Mouse (Mus musculus): ENCODE results near the gene Sept7.
"Not testable (repeated sequence)": the region's sequence is repeated elsewhere in the genome, so short reads cannot be mapped to it uniquely, and the experiment has no call there.

Gene Sept7

GRCm38 (mm10) chr9:25252283-25252726 is at the start of gene Sept7:
Gene Sept7, plus strand, starts transcription at chr9:25252439.
- peak; percentile 91 for DNase-seq (ENCODE audit: low read depth, low spot score)

GRCm38 (mm10) chr9:25208087-25208803 is 44.0 kb upstream of the Sept7 start:
- no peak for DNase-seq (ENCODE audit: low read depth, low spot score)

- no peak for DNase-seq (ENCODE audit: low read depth, low spot score)
These were observed 39.7 kb upstream of the Sept7 start for GRCm38 (mm10) chr9:25212309-25213163.

DNA sequence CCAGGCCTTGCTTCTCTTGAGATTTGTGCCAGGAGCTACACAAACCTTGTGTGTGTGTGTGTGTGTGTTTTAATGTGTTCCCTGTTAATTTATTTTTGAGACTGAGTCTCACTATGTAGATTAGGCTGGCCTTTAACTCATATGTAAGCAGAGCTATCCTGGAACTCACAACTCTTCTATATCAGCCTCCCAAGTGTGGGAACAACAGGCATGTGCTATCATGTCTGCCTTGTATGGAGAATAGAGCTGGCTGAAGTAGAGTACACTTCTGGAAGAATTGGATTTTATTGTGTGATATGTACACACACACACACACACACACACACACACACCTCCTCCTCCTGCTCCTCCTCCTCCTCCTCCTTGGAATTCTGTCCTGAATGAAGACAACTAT is 39.1 kb upstream of the Sept7 start:
- DNase-seq (ENCODE audit: low read depth, low spot score): no peak

- DNase-seq (ENCODE audit: low read depth, low spot score): no peak
These were observed 36.8 kb upstream of the Sept7 start for GRCm38 (mm10) chr9:25215411-25215810.

DNA sequence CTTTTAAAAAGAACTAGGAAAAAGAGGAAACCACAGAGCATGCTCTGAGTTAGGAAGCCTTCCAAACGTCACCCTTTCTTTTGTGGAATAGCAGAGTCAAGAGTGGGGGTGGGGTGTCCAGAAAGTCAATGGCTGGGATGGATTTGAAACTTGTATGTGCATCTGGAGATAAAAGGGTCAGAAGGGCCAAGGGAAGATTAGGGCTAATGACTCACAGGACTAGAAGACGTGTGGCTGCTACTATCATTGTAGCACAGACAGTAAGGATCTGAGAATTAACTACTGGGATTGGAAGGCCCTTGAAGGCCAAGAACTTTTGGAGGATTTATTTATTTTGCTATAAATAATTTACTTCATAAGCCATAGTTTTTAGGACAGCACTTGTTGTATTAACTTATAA is 36.0 kb upstream of the Sept7 start:
- no peak for DNase-seq (ENCODE audit: low read depth, low spot score)

- no peak for DNase-seq (ENCODE audit: low read depth, low spot score)
These were observed 33.3 kb upstream of the Sept7 start for GRCm38 (mm10) chr9:25218954-25219353.

- no peak for DNase-seq (ENCODE audit: low read depth, low spot score)
These were observed 32.4 kb upstream of the Sept7 start for GRCm38 (mm10) chr9:25219882-25220281.

DNA sequence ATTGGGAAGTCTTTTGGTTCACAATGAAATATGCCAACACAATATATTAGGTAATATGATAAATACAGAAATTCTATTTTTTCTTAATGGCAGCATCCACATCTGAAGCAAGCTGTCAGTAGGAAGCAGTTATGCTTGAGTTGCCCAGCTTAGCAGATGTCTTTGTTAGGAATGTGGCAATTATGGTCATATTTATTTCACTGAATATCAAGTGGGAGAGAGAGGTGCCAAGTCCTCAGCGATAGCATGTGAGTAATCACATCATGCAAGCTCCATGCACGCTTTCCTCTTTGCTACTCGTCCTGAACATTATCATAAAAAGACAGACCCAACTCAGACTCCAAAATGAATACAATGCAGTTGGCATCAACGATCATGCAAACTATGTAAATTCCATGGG is 27.3 kb upstream of the Sept7 start:
- DNase-seq (ENCODE audit: low read depth, low spot score): no peak

- DNase-seq (ENCODE audit: low read depth, low spot score): no peak
These were observed 22.5 kb upstream of the Sept7 start for GRCm38 (mm10) chr9:25229740-25230139.

- DNase-seq (ENCODE audit: low read depth, low spot score): no peak
These were observed 21.8 kb upstream of the Sept7 start for GRCm38 (mm10) chr9:25230213-25231039.

DNA sequence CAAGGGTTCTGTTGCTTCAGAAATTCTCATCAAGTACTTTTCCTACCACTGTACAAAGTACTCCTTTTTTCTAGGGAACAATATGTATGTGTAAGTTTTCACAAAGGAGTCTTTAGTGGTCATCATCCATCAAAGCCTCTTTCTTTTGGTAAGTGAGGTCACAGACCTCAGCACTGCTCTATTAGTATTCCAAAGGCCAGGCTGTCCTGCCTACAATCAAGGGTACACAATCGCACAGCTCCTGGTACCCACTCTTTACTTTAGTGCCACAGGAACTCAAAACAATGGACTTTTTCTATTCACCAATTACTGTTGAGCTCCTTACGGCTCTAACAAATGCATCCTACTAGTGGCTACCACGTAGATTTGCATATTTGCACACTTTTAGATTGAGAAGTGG is 11.2 kb upstream of the Sept7 start:
- no peak for DNase-seq (ENCODE audit: low read depth, low spot score)

DNA sequence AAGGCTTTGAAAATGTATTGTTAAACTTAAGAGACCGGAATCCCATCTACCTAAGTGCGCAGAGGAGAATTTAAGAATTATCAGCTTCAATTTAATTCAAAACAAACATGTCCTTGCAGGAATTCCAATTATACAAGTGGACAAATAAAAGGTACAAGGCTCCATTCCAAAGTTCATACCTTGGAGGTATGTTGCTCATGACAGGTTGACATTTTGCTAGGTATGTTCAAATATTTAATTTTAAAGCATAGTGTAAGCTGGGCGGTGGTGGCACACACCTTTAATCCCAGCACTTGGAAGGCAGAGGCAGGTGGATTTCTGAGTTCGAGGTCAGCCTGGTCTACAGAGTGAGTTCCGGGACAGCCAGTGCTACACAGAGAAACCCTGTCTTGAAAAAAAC is 10.5 kb upstream of the Sept7 start:
- DNase-seq (ENCODE audit: low read depth, low spot score): not testable (repeated sequence)

GRCm38 (mm10) chr9:25242266-25242665 is 10.0 kb upstream of the Sept7 start:
- DNase-seq (ENCODE audit: low read depth, low spot score): no peak

GRCm38 (mm10) chr9:25243926-25244657 is 8.1 kb upstream of the Sept7 start:
- no peak for DNase-seq (ENCODE audit: low read depth, low spot score)

DNA sequence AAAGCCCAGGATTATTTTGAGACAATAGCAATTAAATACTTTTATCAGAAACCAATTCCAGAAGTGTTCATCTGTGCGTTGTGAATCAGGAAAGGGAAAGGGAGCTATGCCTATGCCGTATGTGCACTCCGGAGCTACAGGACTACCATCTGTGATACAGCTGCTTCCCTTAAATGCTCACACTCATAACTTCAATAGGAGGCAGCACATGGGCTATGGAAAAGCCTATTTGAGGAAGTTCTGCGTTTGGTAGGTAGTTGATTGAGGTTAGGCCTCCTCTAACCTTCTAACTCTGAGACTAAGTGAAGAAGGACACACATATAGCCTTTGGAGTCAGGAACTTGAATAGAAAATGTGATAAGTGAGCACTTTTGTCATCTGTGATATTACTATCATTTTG is 7.1 kb upstream of the Sept7 start:
- no peak for DNase-seq (ENCODE audit: low read depth, low spot score)

- DNase-seq (ENCODE audit: low read depth, low spot score): no peak
These were observed 5.7 kb upstream of the Sept7 start for GRCm38 (mm10) chr9:25246508-25246907.

DNA sequence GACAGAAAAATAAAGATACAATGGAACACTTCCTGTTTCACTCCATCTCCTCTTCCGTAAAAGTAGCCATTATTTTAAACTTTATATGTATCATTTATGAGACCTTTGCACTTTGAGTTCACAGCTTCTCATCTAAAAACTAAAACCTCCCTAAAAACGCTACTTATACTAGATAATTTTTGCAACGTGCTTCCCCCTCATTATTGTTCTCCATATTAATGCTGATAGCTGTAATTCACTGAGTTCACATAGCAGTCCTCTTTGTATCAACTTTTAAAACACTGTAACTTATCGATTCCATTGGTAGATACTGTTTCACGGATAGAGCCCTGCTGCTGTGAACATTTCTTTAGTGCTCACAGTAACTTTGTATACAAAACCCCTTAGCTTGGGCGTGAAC is 1.1 kb upstream of the Sept7 start:
- DNase-seq (ENCODE audit: low read depth, low spot score): no peak

- no peak for DNase-seq (ENCODE audit: low read depth, low spot score)
These were observed 492 bp upstream of the Sept7 start for GRCm38 (mm10) chr9:25251611-25252282.

DNA sequence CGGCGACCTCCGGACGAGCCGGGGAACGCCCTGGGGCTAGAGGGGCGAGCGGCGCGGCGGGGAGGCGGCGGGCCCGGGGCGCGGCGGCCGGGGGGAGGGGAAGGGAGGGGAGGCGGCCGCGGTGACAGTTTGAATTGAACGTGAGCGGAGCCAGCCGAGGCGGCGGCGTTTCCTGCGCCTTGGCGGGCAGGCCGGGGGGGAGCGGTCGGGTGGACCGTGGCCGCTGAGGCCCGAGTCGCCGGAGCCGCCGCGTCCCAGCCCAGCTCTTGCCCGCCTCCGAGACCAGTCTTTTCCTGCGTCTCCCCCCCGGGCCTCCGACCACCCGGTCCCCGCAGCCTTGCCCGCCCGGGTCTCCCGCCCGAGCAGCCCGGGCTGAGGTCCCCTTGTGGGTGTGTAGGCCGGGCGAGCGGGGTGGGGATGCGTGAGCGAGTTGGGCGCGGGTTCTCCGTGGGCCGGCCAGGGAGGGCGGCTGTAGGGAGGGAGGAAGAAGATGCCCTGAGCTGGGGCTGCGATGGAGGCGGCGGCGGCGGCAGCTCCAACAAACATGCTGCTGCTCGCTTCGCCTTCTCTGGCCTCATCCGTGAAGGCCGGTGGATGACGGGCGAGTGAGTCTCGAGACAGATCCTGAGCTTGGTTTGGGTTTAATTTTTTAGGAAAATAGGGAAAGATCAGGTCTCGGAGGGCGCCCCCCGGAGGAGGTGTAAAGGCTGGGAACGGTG is 679 bp downstream of the Sept7 start:
- DNase-seq (ENCODE audit: low read depth, low spot score): peak; percentile 52
